Mouse (Mus musculus): Measurements from ENCODE around the gene Atpif1.

DNA sequence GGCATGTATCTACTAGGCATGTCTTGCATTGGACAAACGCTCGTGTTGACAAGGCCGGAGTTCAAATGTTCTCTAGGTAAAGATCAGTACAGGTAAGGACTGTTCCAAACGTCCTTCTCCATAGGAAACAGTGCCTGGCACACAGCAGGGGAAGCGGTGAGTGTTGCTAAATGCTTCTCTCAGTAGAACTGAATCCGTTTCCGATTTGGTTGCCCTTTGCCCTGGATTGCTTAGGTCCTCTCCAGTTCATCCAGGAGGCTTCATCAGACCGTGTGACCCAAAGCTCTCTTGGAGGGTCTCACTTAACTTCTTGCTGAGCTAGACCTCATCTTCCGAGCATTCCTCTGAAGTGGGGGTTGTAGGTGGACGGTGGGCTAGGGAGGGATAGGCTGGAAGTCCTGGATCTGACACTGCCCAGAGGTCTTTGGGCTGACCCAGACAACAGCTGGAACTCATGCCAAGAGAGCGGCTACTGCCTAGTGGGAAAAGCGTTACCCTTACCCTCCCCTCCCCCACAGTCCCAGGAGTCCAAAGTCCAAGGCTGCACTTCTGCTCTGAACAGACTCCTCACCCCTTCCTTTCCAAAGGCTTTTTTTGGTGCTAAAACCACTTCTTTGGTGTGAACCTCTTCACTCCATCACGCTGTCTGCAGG is 50.4 kb downstream of the Atpif1 start:
- TF ChIP-seq E2F4 (IDR thresholded peaks at IDR 0.05; ENCODE audit: insufficient read depth) = no peak
- no peak for TF ChIP-seq CEBPB (IDR thresholded peaks at IDR 0.05; ENCODE audit: insufficient read depth, poor library complexity, severe bottlenecking)
- TF ChIP-seq TCF3 (IDR thresholded peaks at IDR 0.05; ENCODE audit: insufficient read length, low read depth) = no peak
- TF ChIP-seq POLR2A (IDR thresholded peaks at IDR 0.05; ENCODE audit: insufficient read length, low read depth) = no peak
- no peak for TF ChIP-seq TCF12 (IDR thresholded peaks at IDR 0.05; ENCODE audit: insufficient read depth, poor library complexity, severe bottlenecking)
- TF ChIP-seq POLR2AphosphoS2 (IDR thresholded peaks at IDR 0.05; ENCODE audit: insufficient read length, low read depth) = no peak
- no peak for TF ChIP-seq USF1 (IDR thresholded peaks at IDR 0.05; ENCODE audit: low read depth)
- TF ChIP-seq MYOG (IDR thresholded peaks at IDR 0.05; ENCODE audit: control insufficient read depth in 1 of 3, insufficient read depth in 1 of 3, insufficient read length in 2 of 3, low read depth in 2 of 3) = no peak
- no peak for TF ChIP-seq MAX (IDR thresholded peaks at IDR 0.05; ENCODE audit: low read depth)
- TF ChIP-seq SRF (IDR thresholded peaks at IDR 0.05; ENCODE audit: control insufficient read depth, insufficient read length, low read depth) = no peak
- no peak for TF ChIP-seq MYOD1 (IDR thresholded peaks at IDR 0.05; ENCODE audit: control insufficient read depth in 1 of 3, insufficient read length in 2 of 3, low read depth in 2 of 3)

Measured in myocyte (in vitro differentiated cells).